Mouse (Mus musculus): ENCODE results near the gene Sdhaf1.

Gene Sdhaf1

GRCm38 (mm10) chr7:30293795-30294194, 29.9 kb downstream of the Sdhaf1 start:
- no peak for DNase-seq (ENCODE audit: low read depth)

GRCm38 (mm10) chr7:30291215-30292131, 32.2 kb downstream of the Sdhaf1 start, which contains the start of gene Clip3:
Gene Clip3, plus strand, starts transcription at chr7:30291728.
- DNase-seq (ENCODE audit: low read depth): no peak

- DNase-seq (ENCODE audit: low read depth): no peak
These were observed 33.8 kb downstream of the Sdhaf1 start for GRCm38 (mm10) chr7:30289714-30290399.

- DNase-seq (ENCODE audit: low read depth): no peak
These were observed 34.5 kb downstream of the Sdhaf1 start for GRCm38 (mm10) chr7:30289071-30289713.

- no peak for DNase-seq (ENCODE audit: low read depth)
These were observed 35.6 kb downstream of the Sdhaf1 start for GRCm38 (mm10) chr7:30288046-30288445.

- no peak for DNase-seq (ENCODE audit: low read depth)
These were observed 36.8 kb downstream of the Sdhaf1 start for GRCm38 (mm10) chr7:30286701-30287410.

- no peak for DNase-seq (ENCODE audit: low read depth)
These were observed 41.0 kb downstream of the Sdhaf1 start for GRCm38 (mm10) chr7:30282740-30283139.

- no peak for DNase-seq (ENCODE audit: low read depth)
These were observed 42.2 kb downstream of the Sdhaf1 start for GRCm38 (mm10) chr7:30281522-30281921.

GRCm38 (mm10) chr7:30280670-30281138, 43.0 kb downstream of the Sdhaf1 start:
- DNase-seq (ENCODE audit: low read depth): peak; percentile 78

GRCm38 (mm10) chr7:30279951-30280669, 43.6 kb downstream of the Sdhaf1 start, which contains the start of the genes Thap8 and Wdr62:
Gene Thap8, plus strand, starts transcription at chr7:30280094.
Gene Wdr62, minus strand, starts transcription at chr7:30280419.
- peak; percentile 93 for DNase-seq (ENCODE audit: low read depth)

GRCm38 (mm10) chr7:30279536-30279935, 44.2 kb downstream of the Sdhaf1 start:
- DNase-seq (ENCODE audit: low read depth): no peak

- no peak for DNase-seq (ENCODE audit: low read depth)
These were observed 44.8 kb downstream of the Sdhaf1 start for GRCm38 (mm10) chr7:30278911-30279310.

- no peak for DNase-seq (ENCODE audit: low read depth)
These were observed 49.3 kb downstream of the Sdhaf1 start for GRCm38 (mm10) chr7:30274383-30274782.

All from c-Kit-positive CD71-positive TER-119-negative erythroid progenitor cells, embryonic 14.5 days (primary cell).